Mouse (Mus musculus) G1E (cell line): ENCODE measurements around the gene Cap2.

Experiments
- CTCF ChIP-seq: IDR thresholded peaks from 2 replicates; pipeline ENCODE4 v1.5.1; 2012; ENCODE audit warnings: low read depth, low read length, inconsistent platforms, mixed read lengths
- GATA2 ChIP-seq: IDR thresholded peaks from 2 replicates; pipeline ENCODE4 v1.6.1; 2012; ENCODE audit warnings: low read depth, low read length, inconsistent platforms, borderline replicate concordance
- TAL1 ChIP-seq: conservative IDR thresholded peaks from 2 replicates; pipeline ENCODE4 v1.6.1; 2012; ENCODE audit warnings: low read depth, low read length, inconsistent platforms, mixed read lengths

- TF ChIP-seq CTCF: no peak
- TF ChIP-seq TAL1: no peak
- no peak for TF ChIP-seq GATA2
Measured at GRCm38 (mm10) chr13:46532276-46532675, 30.6 kb downstream of the Cap2 start.
